Mouse (Mus musculus): Measurements from ENCODE around the gene Nfil3. TPM values are rescaled to one million over a fixed set of nuclear protein-coding genes. Genes with fewer than 3 reads are reported as not detected.
A peak's percentile ranks its signal among the peaks of the same experiment; 100 is the strongest.

The Nfil3 gene
- polyA plus RNA-seq, 1 experiment from 2014 or later = 15.8 TPM

DNA sequence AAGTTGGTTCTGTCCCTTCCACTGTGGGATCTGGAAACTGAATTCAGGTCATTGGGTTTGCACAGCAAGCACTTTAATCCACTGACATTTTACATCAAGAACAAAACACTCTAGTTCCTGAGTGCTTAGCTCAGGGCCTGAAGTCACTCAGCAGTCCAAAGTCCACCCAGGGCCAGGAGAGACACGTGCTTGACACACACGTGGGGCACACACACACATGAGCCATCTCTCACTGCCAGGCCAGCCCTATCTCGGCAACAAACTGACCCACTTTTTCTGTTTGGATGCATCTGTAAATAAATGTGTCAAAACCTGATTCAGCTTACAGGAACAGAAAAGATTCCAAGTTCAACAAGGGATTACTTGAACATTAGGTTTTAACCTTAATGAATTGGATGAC is 6.2 kb downstream of the Nfil3 start:
- no peaks in the 10 kb centered on the region for H3K27me3 ChIP-seq (replicated peaks; ENCODE audit: control insufficient read depth, insufficient read depth, low read length)
- H3K4me3 ChIP-seq (ENCODE audit: low read depth, low read length) = no peak overlapping the region
- WGBS = 29% methylated on average over 3 of the region's 3 CpGs
- no peak overlapping the region for H3K9ac ChIP-seq (ENCODE audit: low read depth, low read length)
- peaks cover 22% of the 10 kb centered on the region; the same call in 1 of the 2 replicates for H3K4me1 ChIP-seq (replicated peaks; ENCODE audit: control insufficient read depth, insufficient read depth, low read length)
- H3K36me3 ChIP-seq (ENCODE audit: control insufficient read depth, insufficient read depth) = no peaks in the 10 kb centered on the region
- ATAC-seq = peak; percentile 74
- no peak for TF ChIP-seq CTCF (IDR thresholded peaks at IDR 0.05; ENCODE audit: low read depth)
- no peak overlapping the region for H3K4me2 ChIP-seq (replicated peaks; ENCODE audit: low read depth)
- H3K9me3 ChIP-seq (ENCODE audit: control insufficient read depth) = no peaks in the 10 kb centered on the region
- H3K27ac ChIP-seq (ENCODE audit: low read depth, low read length) = peak overlapping the region; percentile 66

DNA sequence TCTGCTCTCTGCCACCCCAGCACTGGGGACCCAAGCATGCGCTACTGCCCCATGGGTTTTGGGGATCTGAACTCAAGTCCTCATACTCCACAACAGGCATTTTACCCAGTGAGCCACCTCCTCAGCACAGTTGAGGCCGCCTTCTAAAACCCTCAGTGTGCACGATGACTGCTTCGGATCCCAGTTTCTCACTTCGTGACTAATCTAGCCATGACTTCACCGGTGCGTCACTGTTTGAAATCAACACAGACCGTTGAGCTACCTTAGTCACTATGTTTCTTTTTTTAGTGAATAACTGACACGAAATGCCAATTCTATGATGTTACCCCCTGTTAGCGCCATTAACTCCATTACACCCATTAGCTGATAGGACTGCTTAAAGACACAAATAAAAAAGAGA is 7.4 kb downstream of the Nfil3 start:
- Histone ChIP-seq H3K4me1 (replicated peaks; ENCODE audit: control insufficient read depth, insufficient read depth, low read length) (peaks cover 22% of the 10 kb centered on the region; the same call in 1 of the 2 replicates), H3K27me3 (replicated peaks; ENCODE audit: control insufficient read depth, insufficient read depth, low read length) (no peaks in the 10 kb centered on the region), H3K36me3 (ENCODE audit: control insufficient read depth, insufficient read depth) (peaks cover 6% of the 10 kb centered on the region), H3K9me3 (ENCODE audit: control insufficient read depth) (no peaks in the 10 kb centered on the region), H3K4me2 (replicated peaks; ENCODE audit: low read depth) (no peak overlapping the region), H3K9ac (ENCODE audit: low read depth, low read length) (no peak overlapping the region), H3K4me3 (ENCODE audit: low read depth, low read length) (no peak overlapping the region), H3K27ac (ENCODE audit: low read depth, low read length) (no peak overlapping the region)
- no peak for ATAC-seq
- 95% methylated on average over 10 of the region's 10 CpGs for WGBS
- TF ChIP-seq CTCF (IDR thresholded peaks at IDR 0.05; ENCODE audit: low read depth) = no peak

DNA sequence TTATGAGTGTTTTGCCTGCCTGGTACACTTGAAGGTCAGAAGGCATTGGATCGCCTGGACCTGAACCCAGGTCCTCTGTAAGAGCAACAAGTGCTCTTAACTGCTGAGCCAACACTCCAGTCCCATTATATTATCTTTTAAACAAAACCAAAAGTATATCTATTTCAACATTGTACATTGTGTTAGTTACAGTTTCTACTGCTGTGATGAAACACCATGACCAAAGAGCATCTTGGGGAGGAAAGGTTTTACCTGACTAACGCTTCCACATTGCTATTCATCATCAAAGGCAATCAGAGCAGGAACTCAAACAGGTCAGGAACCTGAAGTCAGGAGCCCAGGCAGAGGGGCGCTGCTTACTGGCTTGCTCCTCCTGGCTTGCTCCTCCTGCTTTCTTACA is 8.2 kb downstream of the Nfil3 start:
- H3K4me3 ChIP-seq (ENCODE audit: low read depth, low read length) = no peak overlapping the region

DNA sequence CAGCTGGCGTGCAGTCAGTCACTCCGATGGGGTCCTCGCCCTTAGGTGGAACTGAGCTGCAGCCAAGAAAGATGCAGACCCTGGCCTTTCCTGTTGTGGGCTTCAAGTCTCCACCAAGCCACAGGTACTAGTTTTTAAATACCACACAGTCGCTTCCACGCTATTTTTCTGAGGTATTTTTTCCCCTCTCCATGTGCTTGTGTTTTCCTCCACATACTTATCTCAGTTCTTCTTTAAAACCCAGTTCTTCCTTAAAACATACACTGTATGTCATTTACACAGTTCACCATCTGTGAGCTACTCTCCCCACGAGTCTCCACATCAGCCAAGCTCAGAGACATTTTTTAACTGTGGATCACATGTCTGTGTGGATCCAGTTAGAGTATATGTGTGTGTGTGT is 10.0 kb downstream of the Nfil3 start:
- H3K4me3 ChIP-seq (ENCODE audit: low read depth, low read length) = no peak overlapping the region
- no peak for TF ChIP-seq CTCF (IDR thresholded peaks at IDR 0.05; ENCODE audit: low read depth)
- 87% methylated on average over 6 of the region's 6 CpGs for WGBS
- H3K9me3 ChIP-seq (ENCODE audit: control insufficient read depth) = no peaks in the 10 kb centered on the region
- H3K4me1 ChIP-seq (replicated peaks; ENCODE audit: control insufficient read depth, insufficient read depth, low read length) = 0 out of 2 replicates have a peak, but pooled peaks cover 11% of the 10 kb centered on the region
- H3K27me3 ChIP-seq (replicated peaks; ENCODE audit: control insufficient read depth, insufficient read depth, low read length) = no peaks in the 10 kb centered on the region
- no peak for ATAC-seq
- no peak overlapping the region for H3K4me2 ChIP-seq (replicated peaks; ENCODE audit: low read depth)
- H3K36me3 ChIP-seq (ENCODE audit: control insufficient read depth, insufficient read depth) = peaks cover 30% of the 10 kb centered on the region
- no peak overlapping the region for H3K27ac ChIP-seq (ENCODE audit: low read depth, low read length)
- no peak overlapping the region for H3K9ac ChIP-seq (ENCODE audit: low read depth, low read length)

More for the DNA sequence above, 8.2 kb downstream of the Nfil3 start:
- H3K9ac ChIP-seq (ENCODE audit: low read depth, low read length) = no peak overlapping the region
- peak; percentile 26; the same call in 1 of the 2 replicates for ATAC-seq
- peaks cover 19% of the 10 kb centered on the region; the same call in 1 of the 2 replicates for H3K4me1 ChIP-seq (replicated peaks; ENCODE audit: control insufficient read depth, insufficient read depth, low read length)
- no peak overlapping the region for H3K4me2 ChIP-seq (replicated peaks; ENCODE audit: low read depth)
- H3K36me3 ChIP-seq (ENCODE audit: control insufficient read depth, insufficient read depth) = peaks cover 14% of the 10 kb centered on the region
- no peaks in the 10 kb centered on the region for H3K9me3 ChIP-seq (ENCODE audit: control insufficient read depth)
- TF ChIP-seq CTCF (IDR thresholded peaks at IDR 0.05; ENCODE audit: low read depth) = no peak
- no peaks in the 10 kb centered on the region for H3K27me3 ChIP-seq (replicated peaks; ENCODE audit: control insufficient read depth, insufficient read depth, low read length)
- WGBS = 64% methylated on average over 3 of the region's 3 CpGs
- H3K27ac ChIP-seq (ENCODE audit: low read depth, low read length) = peak overlapping the region; percentile 66; the same call in 1 of the 2 replicates

DNA sequence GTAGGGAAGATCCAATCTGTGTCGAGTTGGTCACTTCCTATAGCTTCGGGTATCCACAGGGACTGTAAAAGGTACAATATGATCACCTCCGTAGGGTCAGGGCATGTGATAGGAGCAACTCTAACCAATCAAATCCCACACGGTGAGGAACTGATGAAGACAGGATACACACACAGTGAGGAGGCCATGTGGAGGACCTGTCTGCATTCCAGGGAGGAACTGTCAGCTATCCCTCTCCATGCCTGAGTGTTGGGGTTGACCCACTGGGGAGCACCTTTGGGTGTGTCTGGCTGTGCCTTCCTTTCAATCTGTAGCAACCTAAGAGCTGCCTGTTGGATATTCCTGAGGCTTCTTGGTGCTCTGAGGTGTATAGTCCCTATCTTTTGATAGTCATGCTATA is 18.0 kb downstream of the Nfil3 start:
- Histone ChIP-seq H3K9me3 (ENCODE audit: control insufficient read depth) (no peaks in the 10 kb centered on the region), H3K36me3 (ENCODE audit: control insufficient read depth, insufficient read depth) (peaks cover 32% of the 10 kb centered on the region), H3K27ac (ENCODE audit: low read depth, low read length) (no peak overlapping the region), H3K27me3 (replicated peaks; ENCODE audit: control insufficient read depth, insufficient read depth, low read length) (no peaks in the 10 kb centered on the region), H3K4me2 (replicated peaks; ENCODE audit: low read depth) (no peak overlapping the region), H3K9ac (ENCODE audit: low read depth, low read length) (no peak overlapping the region), H3K4me1 (replicated peaks; ENCODE audit: control insufficient read depth, insufficient read depth, low read length) (no peaks in the 10 kb centered on the region), H3K4me3 (ENCODE audit: low read depth, low read length) (no peak overlapping the region)
- WGBS = 83% methylated on average over 4 of the region's 4 CpGs
- no peak for ATAC-seq
- no peak for TF ChIP-seq CTCF (IDR thresholded peaks at IDR 0.05; ENCODE audit: low read depth)

DNA sequence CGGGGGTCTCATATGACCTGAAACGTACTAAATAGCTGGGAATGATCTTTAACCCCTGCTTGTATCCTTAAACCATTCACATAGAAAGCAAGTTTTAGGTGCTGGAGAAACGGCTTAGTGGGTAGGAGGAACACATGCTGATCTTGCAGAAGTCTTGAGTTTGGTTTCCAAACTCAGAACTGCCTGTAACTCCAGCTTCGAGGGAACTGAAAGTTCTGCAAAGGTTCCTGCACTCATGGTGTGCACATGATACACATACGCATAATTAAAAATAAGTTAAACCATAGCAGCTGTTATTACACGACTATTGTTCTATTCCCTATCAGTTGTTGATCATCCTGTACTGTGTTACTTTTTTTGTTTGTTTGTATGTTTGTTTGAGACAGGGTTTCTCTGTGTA is 18.5 kb downstream of the Nfil3 start:
- 86% methylated on average over 6 of the region's 6 CpGs for WGBS
- H3K9ac ChIP-seq (ENCODE audit: low read depth, low read length) = no peak overlapping the region
- no peaks in the 10 kb centered on the region for H3K9me3 ChIP-seq (ENCODE audit: control insufficient read depth)
- ATAC-seq = no peak
- H3K27ac ChIP-seq (ENCODE audit: low read depth, low read length) = no peak overlapping the region
- H3K4me2 ChIP-seq (replicated peaks; ENCODE audit: low read depth) = no peak overlapping the region
- H3K4me1 ChIP-seq (replicated peaks; ENCODE audit: control insufficient read depth, insufficient read depth, low read length) = no peaks in the 10 kb centered on the region
- H3K36me3 ChIP-seq (ENCODE audit: control insufficient read depth, insufficient read depth) = peaks cover 26% of the 10 kb centered on the region
- no peaks in the 10 kb centered on the region for H3K27me3 ChIP-seq (replicated peaks; ENCODE audit: control insufficient read depth, insufficient read depth, low read length)
- no peak for TF ChIP-seq CTCF (IDR thresholded peaks at IDR 0.05; ENCODE audit: low read depth)
- H3K4me3 ChIP-seq (ENCODE audit: low read depth, low read length) = no peak overlapping the region
